Mouse (Mus musculus): Measurements from ENCODE around the gene 2810408A11Rik.

DNA sequence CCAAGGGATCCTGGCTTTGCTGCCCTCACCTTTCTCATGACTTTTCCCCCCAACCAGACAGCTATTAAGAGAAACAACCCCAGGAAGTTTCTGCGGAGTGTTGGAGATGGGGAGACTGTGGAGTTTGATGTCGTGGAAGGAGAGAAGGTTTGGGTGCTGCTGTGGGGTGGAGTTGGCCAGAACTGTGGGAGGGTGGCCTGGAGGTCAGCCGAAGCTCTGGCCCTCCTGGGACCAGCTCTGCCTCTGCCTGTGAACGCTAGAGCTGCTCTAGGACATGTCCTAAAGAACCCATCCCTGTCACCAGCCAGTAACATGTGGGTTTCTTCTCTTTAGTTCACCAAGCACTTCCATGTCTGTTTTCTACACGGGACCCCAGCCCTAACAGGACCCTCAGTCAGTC lies 38.4 kb upstream of the 2810408A11Rik start:
- TF ChIP-seq ZNF384 (IDR thresholded peaks at IDR 0.05; ENCODE audit: low read depth, low read length) (no peak), POLR2A (IDR thresholded peaks at IDR 0.05; ENCODE audit: control insufficient read depth in 1 of 2, insufficient read depth in 1 of 2, low read depth in 1 of 2, low read length in 2 of 2, poor library complexity in 1 of 2) (no peak), CTCF (IDR thresholded peaks at IDR 0.05 in 2 of 3, conservative IDR thresholded peaks at IDR 0.05 in 1 of 3; ENCODE audit: control insufficient read depth in 1 of 3, insufficient read depth in 1 of 3, low read depth in 2 of 3, low read length in 3 of 3, poor library complexity in 1 of 3, severe bottlenecking in 1 of 3) (no peak), SIN3A (IDR thresholded peaks at IDR 0.05; ENCODE audit: low read length) (no peak), TAL1 (IDR thresholded peaks at IDR 0.05; ENCODE audit: low read length) (no peak), RAD21 (IDR thresholded peaks at IDR 0.05; ENCODE audit: low read depth, low read length) (no peak), USF1 (IDR thresholded peaks at IDR 0.05; ENCODE audit: low read depth, low read length) (no peak)
